Mouse (Mus musculus): ENCODE results near the gene Gorasp1. TPM values are rescaled to one million over a fixed set of nuclear protein-coding genes. Genes with fewer than 3 reads are reported as not detected.
A peak's percentile ranks its signal among the peaks of the same experiment; 100 is the strongest.

Gene Gorasp1
- polyA plus RNA-seq, 1 experiment from 2014 or later = 32.1 TPM

DNA sequence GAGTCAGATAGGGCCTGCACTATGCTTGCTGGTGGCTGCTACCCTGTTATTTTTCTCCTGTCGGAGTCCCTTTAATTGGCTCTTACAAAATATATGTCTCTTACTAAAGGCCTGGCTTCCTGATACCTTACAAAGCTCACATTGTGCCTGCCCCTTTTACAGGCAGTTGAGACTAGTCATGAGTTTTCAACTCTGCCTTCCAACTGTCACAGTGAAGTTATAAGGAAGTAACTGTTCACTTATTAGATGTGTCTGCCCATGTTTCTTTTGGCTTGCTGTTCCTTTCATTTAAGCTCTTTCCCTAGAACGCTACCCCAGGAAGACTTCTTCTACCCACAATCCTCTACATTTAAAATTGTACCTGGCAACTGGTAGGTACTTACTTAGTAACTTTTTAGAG is 37.9 kb downstream of the Gorasp1 start:
- no peak overlapping the region for H3K4me3 ChIP-seq (ENCODE audit: low read depth, low read length)
- H3K4me2 ChIP-seq (ENCODE audit: low read length) = no peak overlapping the region
- no peak overlapping the region for H3K9ac ChIP-seq (ENCODE audit: low read length)
- no peaks in the 10 kb centered on the region for H3K27me3 ChIP-seq (replicated peaks; ENCODE audit: control insufficient read depth, insufficient read depth, low read length)
- H3K9me3 ChIP-seq (ENCODE audit: control insufficient read depth, low read length) = no peaks in the 10 kb centered on the region
- WGBS = 75% methylated on average over 2 of the region's 2 CpGs
- peaks cover 8% of the 10 kb centered on the region for H3K36me3 ChIP-seq (ENCODE audit: control insufficient read depth, insufficient read depth, low read length)
- H3K4me1 ChIP-seq (replicated peaks; ENCODE audit: control insufficient read depth, insufficient read depth, low read length) = peaks cover 11% of the 10 kb centered on the region
- no peak for DNase-seq (ENCODE audit: low spot score)
- ATAC-seq (replicated peaks; ENCODE audit: low FRiP score, low TSS enrichment, low read depth) = no peak
- no peak overlapping the region for H3K27ac ChIP-seq (ENCODE audit: low read depth)

GRCm38 (mm10) chr9:119895040-119895721 is 42.2 kb downstream of the Gorasp1 start:
- Histone ChIP-seq H3K4me3 (ENCODE audit: low read depth, low read length) (peak overlapping the region; percentile 85), H3K27me3 (replicated peaks; ENCODE audit: control insufficient read depth, insufficient read depth, low read length) (no peaks in the 10 kb centered on the region), H3K4me2 (ENCODE audit: low read length) (peak overlapping the region; percentile 95), H3K27ac (ENCODE audit: low read depth) (peak overlapping the region; percentile 77), H3K9ac (ENCODE audit: low read length) (peak overlapping the region; percentile 80), H3K36me3 (ENCODE audit: control insufficient read depth, insufficient read depth, low read length) (no peaks in the 10 kb centered on the region), H3K9me3 (ENCODE audit: control insufficient read depth, low read length) (no peaks in the 10 kb centered on the region), H3K4me1 (replicated peaks; ENCODE audit: control insufficient read depth, insufficient read depth, low read length) (peaks cover 11% of the 10 kb centered on the region)
- DNase-seq (ENCODE audit: low spot score) = peak; percentile 54
- WGBS = 1% methylated on average over 38 of the region's 71 CpGs
- ATAC-seq (replicated peaks; ENCODE audit: low FRiP score, low TSS enrichment, low read depth) = peak; percentile 81

GRCm38 (mm10) chr9:119894339-119895009 is 42.9 kb downstream of the Gorasp1 start, which contains the start of gene Wdr48:
Wdr48 (plus strand) TSS chr9:119894878.
- no peaks in the 10 kb centered on the region for H3K27me3 ChIP-seq (replicated peaks; ENCODE audit: control insufficient read depth, insufficient read depth, low read length)
- peak within 1 kb of the TSS; percentile 85 for H3K4me3 ChIP-seq (ENCODE audit: low read depth, low read length)
- DNase-seq (ENCODE audit: low spot score) (peak; percentile 97), ATAC-seq (replicated peaks; ENCODE audit: low FRiP score, low TSS enrichment, low read depth) (peak; percentile 98)
- peak within 1 kb of the TSS; percentile 80 for H3K9ac ChIP-seq (ENCODE audit: low read length)
- H3K36me3 ChIP-seq (ENCODE audit: control insufficient read depth, insufficient read depth, low read length) = no peaks in the 10 kb centered on the region
- peak within 1 kb of the TSS; percentile 95 for H3K4me2 ChIP-seq (ENCODE audit: low read length)
- H3K27ac ChIP-seq (ENCODE audit: low read depth) = peak within 1 kb of the TSS; percentile 77
- H3K4me1 ChIP-seq (replicated peaks; ENCODE audit: control insufficient read depth, insufficient read depth, low read length) = peaks cover 11% of the 10 kb centered on the region
- no peaks in the 10 kb centered on the region for H3K9me3 ChIP-seq (ENCODE audit: control insufficient read depth, low read length)
- 3% methylated on average over 34 of the region's 34 CpGs for WGBS

DNA sequence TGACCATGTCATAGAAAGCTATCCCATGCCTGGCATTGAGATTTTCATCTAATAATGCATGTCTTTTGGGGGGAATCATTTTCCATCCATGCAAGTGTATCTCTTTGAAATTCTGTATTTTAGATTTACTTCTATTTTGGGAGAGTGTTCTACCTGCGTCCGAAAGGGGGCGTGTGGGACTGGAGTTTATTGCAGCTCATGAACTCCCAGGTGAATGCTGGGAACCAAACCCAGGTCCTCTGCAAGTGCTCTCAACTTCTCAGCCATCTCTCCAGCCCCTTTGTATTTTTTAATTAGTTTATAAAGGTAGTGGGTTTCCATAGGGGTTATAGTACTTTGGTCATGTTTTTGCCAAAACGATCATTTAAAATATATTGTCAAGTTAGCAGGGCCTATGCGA is 43.5 kb downstream of the Gorasp1 start:
- Histone ChIP-seq H3K27me3 (replicated peaks; ENCODE audit: control insufficient read depth, insufficient read depth, low read length) (no peaks in the 10 kb centered on the region), H3K4me1 (replicated peaks; ENCODE audit: control insufficient read depth, insufficient read depth, low read length) (peaks cover 11% of the 10 kb centered on the region), H3K4me3 (ENCODE audit: low read depth, low read length) (0 out of 2 replicates have a peak overlapping the region, but pooled peaks have one; percentile 85), H3K36me3 (ENCODE audit: control insufficient read depth, insufficient read depth, low read length) (no peaks in the 10 kb centered on the region), H3K9ac (ENCODE audit: low read length) (no peak overlapping the region; the same call in 1 of the 2 replicates), H3K9me3 (ENCODE audit: control insufficient read depth, low read length) (no peaks in the 10 kb centered on the region), H3K27ac (ENCODE audit: low read depth) (0 out of 2 replicates have a peak overlapping the region, but pooled peaks have one; percentile 77), H3K4me2 (ENCODE audit: low read length) (peak overlapping the region; percentile 95)
- DNase-seq (ENCODE audit: low spot score) (no peak), ATAC-seq (replicated peaks; ENCODE audit: low FRiP score, low TSS enrichment, low read depth) (no peak)
- 86% methylated on average over 5 of the region's 5 CpGs for WGBS

DNA sequence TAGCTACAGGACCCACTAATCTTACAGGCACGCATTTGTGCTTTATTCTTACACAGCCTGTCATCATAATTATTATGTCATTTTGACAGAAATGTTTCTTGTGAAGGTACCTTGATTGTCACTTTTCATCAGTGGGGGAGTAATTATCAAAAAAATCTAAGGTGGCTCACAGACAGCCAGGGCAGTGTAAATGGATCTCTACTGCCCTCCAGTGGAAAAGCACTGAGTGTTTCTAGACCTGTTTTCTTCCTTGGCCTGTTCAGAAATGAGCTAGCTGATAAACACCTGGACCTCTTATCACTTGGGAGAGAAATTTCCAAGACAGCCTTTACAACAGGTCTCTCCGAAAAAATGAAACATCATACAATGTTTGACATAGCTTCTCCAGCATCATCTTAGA is 46.7 kb downstream of the Gorasp1 start:
- H3K36me3 ChIP-seq (ENCODE audit: control insufficient read depth, insufficient read depth, low read length) = no peaks in the 10 kb centered on the region
- no peak overlapping the region for H3K9ac ChIP-seq (ENCODE audit: low read length)
- H3K4me3 ChIP-seq (ENCODE audit: low read depth, low read length) = no peak overlapping the region
- no peak overlapping the region for H3K4me2 ChIP-seq (ENCODE audit: low read length)
- H3K9me3 ChIP-seq (ENCODE audit: control insufficient read depth, low read length) = no peaks in the 10 kb centered on the region
- ATAC-seq (replicated peaks; ENCODE audit: low FRiP score, low TSS enrichment, low read depth) = no peak
- no peak overlapping the region for H3K27ac ChIP-seq (ENCODE audit: low read depth)
- 54% methylated on average over 2 of the region's 2 CpGs for WGBS
- H3K27me3 ChIP-seq (replicated peaks; ENCODE audit: control insufficient read depth, insufficient read depth, low read length) = no peaks in the 10 kb centered on the region
- peaks cover 4% of the 10 kb centered on the region for H3K4me1 ChIP-seq (replicated peaks; ENCODE audit: control insufficient read depth, insufficient read depth, low read length)
- peak; percentile 63 for DNase-seq (ENCODE audit: low spot score)

DNA sequence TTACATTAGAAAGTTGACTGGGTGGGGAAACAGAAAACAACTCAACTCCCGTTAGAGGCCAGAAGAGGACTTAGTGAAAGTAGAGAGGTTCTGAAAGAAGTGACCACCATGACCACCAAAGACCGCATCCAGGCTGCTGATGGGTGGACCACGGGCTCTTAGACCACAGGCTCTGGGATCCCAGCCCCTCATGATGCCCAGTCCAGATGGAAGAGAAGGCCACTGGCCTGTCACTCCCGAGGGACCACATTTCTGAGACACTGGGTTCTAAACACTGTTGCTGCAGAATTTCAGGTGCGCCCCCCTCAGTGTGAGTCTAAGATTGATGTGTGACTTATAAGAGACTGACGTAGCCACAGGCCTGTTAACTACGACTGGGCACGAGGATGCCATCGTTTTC is 47.9 kb downstream of the Gorasp1 start:
- H3K36me3 ChIP-seq (ENCODE audit: control insufficient read depth, insufficient read depth, low read length) = no peaks in the 10 kb centered on the region
- H3K27ac ChIP-seq (ENCODE audit: low read depth) = no peak overlapping the region
- no peaks in the 10 kb centered on the region for H3K27me3 ChIP-seq (replicated peaks; ENCODE audit: control insufficient read depth, insufficient read depth, low read length)
- H3K9me3 ChIP-seq (ENCODE audit: control insufficient read depth, low read length) = no peaks in the 10 kb centered on the region
- WGBS = 82% methylated on average over 9 of the region's 9 CpGs
- DNase-seq (ENCODE audit: low spot score) = no peak
- ATAC-seq (replicated peaks; ENCODE audit: low FRiP score, low TSS enrichment, low read depth) = no peak
- no peak overlapping the region for H3K4me3 ChIP-seq (ENCODE audit: low read depth, low read length)
- no peak overlapping the region for H3K9ac ChIP-seq (ENCODE audit: low read length)
- no peak overlapping the region for H3K4me2 ChIP-seq (ENCODE audit: low read length)
- no peaks in the 10 kb centered on the region for H3K4me1 ChIP-seq (replicated peaks; ENCODE audit: control insufficient read depth, insufficient read depth, low read length)

- Histone ChIP-seq H3K4me2 (ENCODE audit: low read length) (no peak overlapping the region), H3K27ac (ENCODE audit: low read depth) (no peak overlapping the region), H3K27me3 (replicated peaks; ENCODE audit: control insufficient read depth, insufficient read depth, low read length) (no peaks in the 10 kb centered on the region), H3K36me3 (ENCODE audit: control insufficient read depth, insufficient read depth, low read length) (no peaks in the 10 kb centered on the region), H3K4me3 (ENCODE audit: low read depth, low read length) (no peak overlapping the region), H3K9ac (ENCODE audit: low read length) (no peak overlapping the region), H3K9me3 (ENCODE audit: control insufficient read depth, low read length) (no peaks in the 10 kb centered on the region), H3K4me1 (replicated peaks; ENCODE audit: control insufficient read depth, insufficient read depth, low read length) (no peaks in the 10 kb centered on the region)
- DNase-seq (ENCODE audit: low spot score) (no peak), ATAC-seq (replicated peaks; ENCODE audit: low FRiP score, low TSS enrichment, low read depth) (no peak)
- WGBS = 45% methylated on average over 2 of the region's 2 CpGs
These were observed 48.5 kb downstream of the Gorasp1 start for GRCm38 (mm10) chr9:119888843-119889246.

- Histone ChIP-seq H3K27me3 (replicated peaks; ENCODE audit: control insufficient read depth, insufficient read depth, low read length) (no peaks in the 10 kb centered on the region), H3K9me3 (ENCODE audit: control insufficient read depth, low read length) (no peaks in the 10 kb centered on the region), H3K9ac (ENCODE audit: low read length) (no peak overlapping the region), H3K27ac (ENCODE audit: low read depth) (no peak overlapping the region), H3K4me2 (ENCODE audit: low read length) (no peak overlapping the region), H3K4me1 (replicated peaks; ENCODE audit: control insufficient read depth, insufficient read depth, low read length) (no peaks in the 10 kb centered on the region), H3K36me3 (ENCODE audit: control insufficient read depth, insufficient read depth, low read length) (no peaks in the 10 kb centered on the region), H3K4me3 (ENCODE audit: low read depth, low read length) (no peak overlapping the region)
- no peak for ATAC-seq (replicated peaks; ENCODE audit: low FRiP score, low TSS enrichment, low read depth)
- no peak for DNase-seq (ENCODE audit: low spot score)
- 68% methylated on average over 4 of the region's 4 CpGs for WGBS
These were observed 50.0 kb downstream of the Gorasp1 start for GRCm38 (mm10) chr9:119887144-119887901.
